Mouse (Mus musculus) neural tube, embryonic 14.5 days (tissue): ENCODE data around the gene Psapl1. TPM values are rescaled to one million over a fixed set of nuclear protein-coding genes. Genes with fewer than 3 reads are reported as not detected.

Source experiments
- ATAC-seq: fragments of 200-750 bp; cut with Nextera tagmentation; 2 replicates; pipeline ENCODE4 v1.8.0; 2017; ENCODE audit warnings: low read depth, mild to moderate bottlenecking, moderate TSS enrichment, moderate library complexity
- H3K27ac ChIP-seq: fragments of 300-500 bp; sonication (generic); 2 replicates; pipeline ENCODE4 v1.5.1; 2014; ENCODE audit warnings: low read depth, mild to moderate bottlenecking, control low read depth, low read length, moderate library complexity, mixed read lengths
- H3K27me3 ChIP-seq: fragments of 300-500 bp; sonication (generic); 2 replicates; pipeline ENCODE4 v1.6.1; 2014; ENCODE audit warnings: low read length; ENCODE audit not compliant: control insufficient read depth, insufficient read depth
- H3K36me3 ChIP-seq: fragments of 300-500 bp; sonication (generic); 2 replicates; pipeline ENCODE4 v1.6.1; 2014; ENCODE audit warnings: low read length, mixed read lengths; ENCODE audit not compliant: control insufficient read depth, insufficient read depth
- H3K4me1 ChIP-seq: fragments of 300-500 bp; sonication (generic); 2 replicates; pipeline ENCODE4 v1.6.1; 2014; ENCODE audit warnings: low read length; ENCODE audit not compliant: control insufficient read depth, insufficient read depth
- H3K4me2 ChIP-seq: fragments of 300-500 bp; sonication (generic); 2 replicates; pipeline ENCODE4 v1.6.1; 2014; ENCODE audit warnings: mild to moderate bottlenecking, low read depth, low read length, control low read depth
- H3K4me3 ChIP-seq: fragments of 300-500 bp; sonication (generic); 2 replicates; pipeline ENCODE4 v1.5.1; 2014; ENCODE audit warnings: low read depth, low read length, control low read depth, mixed read lengths
- H3K9ac ChIP-seq: fragments of 300-500 bp; sonication (generic); replicated peaks from 2 replicates; pipeline ENCODE4 v1.6.1; 2014; ENCODE audit warnings: low read depth, mild to moderate bottlenecking, control low read depth, low read length, mixed read lengths
- H3K9me3 ChIP-seq: fragments of 300-500 bp; sonication (generic); 2 replicates; pipeline ENCODE4 v1.6.1; 2016; ENCODE audit warnings: low read length; ENCODE audit not compliant: control insufficient read depth
- WGBS: fragments of 180-500 bp; shearing (Covaris S2); extraction: QIAGEN DNeasy Blood & Tissue Kit; methylation state at CpG from one replicate; pipeline ENCODE4 v1.1.7; 2014; 5-methylcytosine and 5-hydroxymethylcytosine counted together
- polyA plus RNA-seq: library from polyadenylated mRNA; unstranded; fragments of >200 nt; fragmentation: Nextera tagmentation; extraction: Ambion mirVana; gene quantifications from 2 replicates; pipeline ENCODE4 v1.2.1, GENCODE M21; 2014

The Psapl1 gene
- polyA plus RNA-seq = not detected in 2 replicates

- H3K9ac ChIP-seq = no peak within 1 kb of the TSS
- H3K4me3 ChIP-seq = no peak within 1 kb of the TSS
- H3K4me2 ChIP-seq = no peak within 1 kb of the TSS
- H3K36me3 ChIP-seq = no peaks in the 10 kb centered on the region
- no peak for ATAC-seq
- no peaks in the 10 kb centered on the region for H3K27me3 ChIP-seq
- H3K9me3 ChIP-seq = no peaks in the 10 kb centered on the region
- no peak within 1 kb of the TSS for H3K27ac ChIP-seq
- H3K4me1 ChIP-seq = no peaks in the 10 kb centered on the region
- 86% methylated on average over 10 of the region's 10 CpGs for WGBS
Measured at GRCm38 (mm10) chr5:36203916-36204315, at the start of gene Psapl1. TSS of gene Psapl1 (plus strand) at chr5:36204021.

- no peak overlapping the region for H3K9ac ChIP-seq
- H3K27ac ChIP-seq = no peak overlapping the region
Measured at GRCm38 (mm10) chr5:36154879-36155485, 48.8 kb upstream of the Psapl1 start.

GRCm38 (mm10) chr5:36165424-36166302, 38.2 kb upstream of the Psapl1 start:
- Histone ChIP-seq H3K4me1 (peaks cover 15% of the 10 kb centered on the region), H3K4me2 (no peak overlapping the region), H3K27me3 (no peaks in the 10 kb centered on the region), H3K9ac (no peak overlapping the region), H3K27ac (no peak overlapping the region), H3K9me3 (no peaks in the 10 kb centered on the region), H3K36me3 (no peaks in the 10 kb centered on the region), H3K4me3 (no peak overlapping the region)
- 0 out of 2 replicates have a peak, but pooled peaks have one; percentile 1 for ATAC-seq
- WGBS = 75% methylated on average over 21 of the region's 21 CpGs

More at GRCm38 (mm10) chr5:36154879-36155485, 48.8 kb upstream of the Psapl1 start:
- H3K27me3 ChIP-seq = no peaks in the 10 kb centered on the region
- H3K36me3 ChIP-seq = no peaks in the 10 kb centered on the region
- no peak overlapping the region for H3K4me3 ChIP-seq
- WGBS = 29% methylated on average over 8 of the region's 8 CpGs
- H3K9me3 ChIP-seq = no peaks in the 10 kb centered on the region
- H3K4me2 ChIP-seq = no peak overlapping the region
- no peaks in the 10 kb centered on the region for H3K4me1 ChIP-seq
- no peak for ATAC-seq

- H3K4me3 ChIP-seq = no peak overlapping the region
- no peaks in the 10 kb centered on the region for H3K27me3 ChIP-seq
- 0 out of 2 replicates have a peak, but pooled peaks have one; percentile 31 for ATAC-seq
- peaks cover 15% of the 10 kb centered on the region for H3K4me1 ChIP-seq
- H3K9me3 ChIP-seq = no peaks in the 10 kb centered on the region
- H3K36me3 ChIP-seq = no peaks in the 10 kb centered on the region
- 0 out of 2 replicates have a peak overlapping the region, but pooled peaks have one; percentile 28 for H3K27ac ChIP-seq
- WGBS = 62% methylated on average over 6 of the region's 6 CpGs
- no peak overlapping the region for H3K4me2 ChIP-seq
- H3K9ac ChIP-seq = no peak overlapping the region
Measured at GRCm38 (mm10) chr5:36166346-36167013, 37.3 kb upstream of the Psapl1 start.

- no peaks in the 10 kb centered on the region for H3K36me3 ChIP-seq
- no peak overlapping the region for H3K4me3 ChIP-seq
- no peak for ATAC-seq
- H3K4me2 ChIP-seq = no peak overlapping the region
- peak overlapping the region; percentile 52 for H3K27ac ChIP-seq
- WGBS = 30% methylated on average over 14 of the region's 14 CpGs
- peaks cover 18% of the 10 kb centered on the region for H3K4me1 ChIP-seq
- H3K9me3 ChIP-seq = no peaks in the 10 kb centered on the region
- H3K9ac ChIP-seq = 0 out of 2 replicates have a peak overlapping the region, but pooled peaks have one; percentile 28
- no peaks in the 10 kb centered on the region for H3K27me3 ChIP-seq
Measured at GRCm38 (mm10) chr5:36168963-36169650, 34.7 kb upstream of the Psapl1 start.

GRCm38 (mm10) chr5:36174569-36175115, 29.2 kb upstream of the Psapl1 start:
- WGBS = 9% methylated on average over 9 of the region's 9 CpGs
- no peaks in the 10 kb centered on the region for H3K36me3 ChIP-seq
- no peaks in the 10 kb centered on the region for H3K27me3 ChIP-seq

GRCm38 (mm10) chr5:36176409-36176808, 27.4 kb upstream of the Psapl1 start:
- Histone ChIP-seq H3K9me3 (no peaks in the 10 kb centered on the region), H3K4me1 (peaks cover 5% of the 10 kb centered on the region; the same call in 1 of the 2 replicates), H3K9ac (no peak overlapping the region), H3K36me3 (no peaks in the 10 kb centered on the region), H3K4me2 (no peak overlapping the region), H3K4me3 (no peak overlapping the region), H3K27ac (no peak overlapping the region), H3K27me3 (no peaks in the 10 kb centered on the region)
- ATAC-seq = no peak
- 90% methylated on average over 11 of the region's 11 CpGs for WGBS

More at GRCm38 (mm10) chr5:36174569-36175115, 29.2 kb upstream of the Psapl1 start:
- ATAC-seq = peak; percentile 88
- no peaks in the 10 kb centered on the region for H3K9me3 ChIP-seq
- H3K27ac ChIP-seq = peak overlapping the region; percentile 66
- H3K4me2 ChIP-seq = no peak overlapping the region
- no peak overlapping the region for H3K4me3 ChIP-seq
- no peak overlapping the region for H3K9ac ChIP-seq
- H3K4me1 ChIP-seq = peaks cover 5% of the 10 kb centered on the region; the same call in 1 of the 2 replicates

- WGBS = 97% methylated on average over 4 of the region's 4 CpGs
- Histone ChIP-seq H3K4me3 (no peak overlapping the region), H3K27me3 (no peaks in the 10 kb centered on the region), H3K9ac (no peak overlapping the region), H3K9me3 (no peaks in the 10 kb centered on the region), H3K27ac (no peak overlapping the region), H3K36me3 (no peaks in the 10 kb centered on the region), H3K4me1 (peaks cover 5% of the 10 kb centered on the region; the same call in 1 of the 2 replicates), H3K4me2 (no peak overlapping the region)
- ATAC-seq = no peak
Measured at GRCm38 (mm10) chr5:36176873-36177272, 26.9 kb upstream of the Psapl1 start.
